Mouse (Mus musculus): ENCODE results near the gene Utp20.
"Not testable (repeated sequence)": the region's sequence is repeated elsewhere in the genome, so short reads cannot be mapped to it uniquely, and the experiment has no call there.

Gene Utp20

DNA sequence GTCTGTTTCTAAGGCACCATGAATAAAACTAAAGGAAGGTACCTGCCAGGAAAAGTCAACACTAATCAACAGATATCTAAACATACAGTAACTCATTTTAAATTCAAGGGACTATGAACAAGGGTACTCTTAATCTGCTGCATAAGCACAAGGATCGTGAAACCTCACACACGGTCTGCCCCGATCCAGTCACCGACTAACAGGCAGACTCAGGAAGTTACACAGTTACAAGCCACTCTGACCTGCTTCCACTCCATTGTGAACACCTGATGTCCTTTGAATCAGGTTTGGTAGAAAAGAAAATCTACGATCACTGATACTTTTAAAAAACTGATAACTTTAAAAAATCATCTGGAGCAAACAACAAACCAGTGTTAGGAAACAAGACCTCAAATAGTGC is 42.7 kb downstream of the Utp20 start:
- DNase-seq (ENCODE audit: low spot score in 2 of 2): no peak

GRCm38 (mm10) chr10:88783135-88783534 is 43.5 kb downstream of the Utp20 start:
- not testable (repeated sequence) for DNase-seq (ENCODE audit: low spot score in 2 of 2)

DNA sequence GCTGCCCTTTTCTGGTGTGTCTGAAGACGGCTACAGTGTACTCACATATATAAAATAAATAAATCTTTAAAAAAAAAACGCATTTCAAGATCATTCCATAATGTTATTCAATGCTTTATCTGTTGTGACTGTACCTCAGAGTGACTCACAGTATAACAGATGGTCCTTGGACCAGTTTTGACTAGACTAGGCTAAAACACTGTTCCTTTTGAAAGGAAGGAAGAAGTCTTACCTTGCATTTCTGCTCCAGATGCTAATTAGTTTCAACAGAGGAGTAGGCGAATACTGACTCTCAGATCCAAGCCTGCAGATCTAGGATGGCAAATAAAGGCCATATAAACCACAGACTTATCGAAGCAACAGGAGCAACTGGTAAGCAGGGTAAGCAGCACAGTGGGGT is 45.9 kb downstream of the Utp20 start:
- no peak for DNase-seq (ENCODE audit: low spot score in 2 of 2)

DNA sequence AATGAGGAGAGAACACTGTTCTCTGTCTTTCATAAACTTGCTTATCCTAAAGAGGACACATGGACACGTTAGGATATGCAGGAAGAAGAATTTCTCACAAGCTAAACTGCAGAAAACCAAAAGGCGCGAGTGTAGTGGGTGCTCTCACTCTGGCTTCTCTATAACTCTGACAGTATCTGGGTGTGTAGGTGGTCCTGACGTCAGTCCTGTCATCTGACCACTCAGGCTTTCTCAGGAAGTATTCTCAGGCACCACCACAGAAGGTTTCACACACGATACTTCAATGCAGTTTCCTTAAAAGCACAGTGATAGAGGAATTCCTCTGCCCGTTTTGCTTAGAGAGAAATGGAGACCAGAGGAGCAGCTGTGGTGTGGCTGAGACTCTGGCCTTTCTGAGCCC is 50.4 kb downstream of the Utp20 start:
- DNase-seq (ENCODE audit: low spot score in 2 of 2): no peak

- DNase-seq (ENCODE audit: low spot score in 2 of 2): not testable (repeated sequence)
These were observed 53.6 kb downstream of the Utp20 start for GRCm38 (mm10) chr10:88772965-88773364.

DNA sequence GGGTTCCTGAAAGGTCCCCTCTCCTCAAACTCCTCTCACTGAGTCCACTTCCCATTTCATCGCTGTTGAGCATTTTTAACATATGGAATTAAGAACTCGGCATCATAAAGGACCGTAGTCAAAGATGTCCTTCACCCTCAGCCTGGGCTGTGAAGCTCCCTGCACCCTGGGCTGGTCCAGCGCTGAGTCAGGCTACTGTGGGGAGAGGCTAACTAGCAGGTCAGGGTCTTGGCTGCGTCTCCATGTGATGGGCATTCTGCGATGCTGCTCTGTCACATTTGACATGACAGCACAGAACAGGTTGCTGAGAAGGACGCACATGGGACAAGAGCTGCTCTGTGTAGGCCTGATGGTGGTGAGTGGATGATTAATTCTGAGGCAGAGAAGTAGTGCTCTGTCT is 56.9 kb downstream of the Utp20 start:
- no peak for DNase-seq (ENCODE audit: low spot score in 2 of 2)

DNA sequence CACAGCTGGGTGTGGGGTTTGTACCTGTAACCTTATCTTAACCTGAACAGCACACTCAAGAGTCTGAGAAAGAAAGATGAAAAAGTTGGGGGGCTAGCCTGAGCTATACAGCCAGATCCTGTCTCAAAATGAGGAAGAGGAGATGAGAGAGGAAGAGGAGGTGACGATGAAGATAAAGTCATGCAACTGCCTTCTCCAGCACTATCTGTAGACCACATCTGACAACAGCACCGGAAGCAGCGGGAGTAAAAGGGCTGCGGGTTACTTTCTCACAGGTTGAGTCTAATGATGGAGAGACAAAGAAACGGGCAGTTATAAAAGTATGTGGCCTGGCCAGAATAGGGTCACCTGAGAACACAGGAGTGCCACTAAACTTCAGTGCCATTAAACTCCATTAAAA is 57.6 kb downstream of the Utp20 start:
- DNase-seq (ENCODE audit: low spot score in 2 of 2): no peak

DNA sequence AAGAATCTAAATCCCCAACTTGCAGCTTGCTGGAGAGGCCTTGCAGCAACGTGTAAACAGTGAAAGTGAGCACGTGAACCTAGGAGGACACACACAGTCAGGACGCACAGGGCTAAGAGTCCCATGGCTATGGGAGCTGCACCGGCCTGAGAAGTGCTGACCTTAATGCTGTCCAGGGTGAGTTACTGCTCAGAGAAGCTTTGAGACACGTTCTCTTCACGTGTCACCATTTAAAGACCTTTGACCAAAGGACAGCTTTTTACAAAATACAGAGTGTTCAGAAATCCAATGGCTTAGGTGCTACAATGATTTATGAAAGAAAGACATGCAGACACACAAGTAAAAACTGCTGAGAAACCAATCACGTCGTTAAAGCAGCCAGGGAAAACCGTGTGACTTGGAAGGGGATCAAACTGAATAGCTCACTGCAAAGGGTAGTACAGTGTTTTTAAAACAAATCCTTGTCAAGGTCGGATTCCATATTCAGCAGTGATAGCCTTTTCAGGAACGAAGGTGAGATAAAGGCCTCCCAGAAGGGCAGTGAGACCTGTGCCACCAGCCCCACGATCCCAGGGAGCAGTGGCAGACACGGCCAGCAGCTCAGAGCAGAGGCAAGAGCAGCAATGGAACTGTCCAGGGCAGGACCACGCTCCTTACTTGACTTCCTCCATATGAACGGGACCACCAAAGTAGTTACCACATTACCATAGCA is 61.0 kb downstream of the Utp20 start:
- peak; percentile 12 to 17 for DNase-seq (ENCODE audit: low spot score in 2 of 2)

- DNase-seq (ENCODE audit: low spot score in 2 of 2): no peak
These were observed 64.9 kb downstream of the Utp20 start for GRCm38 (mm10) chr10:88761524-88762212.

GRCm38 (mm10) chr10:88741426-88741825 is 85.2 kb downstream of the Utp20 start:
- no peak for DNase-seq (ENCODE audit: low spot score in 2 of 2)

- DNase-seq (ENCODE audit: low spot score in 2 of 2): no peak
These were observed 85.8 kb downstream of the Utp20 start for GRCm38 (mm10) chr10:88740781-88741180.

GRCm38 (mm10) chr10:88739818-88740217 is 86.8 kb downstream of the Utp20 start:
- no peak for DNase-seq (ENCODE audit: low spot score in 2 of 2)

GRCm38 (mm10) chr10:88739074-88739473 is 87.5 kb downstream of the Utp20 start:
- DNase-seq (ENCODE audit: low spot score in 2 of 2): not testable (repeated sequence)

GRCm38 (mm10) chr10:88732309-88732622 is 94.3 kb downstream of the Utp20 start:
- no peak for DNase-seq (ENCODE audit: low spot score in 2 of 2)

- DNase-seq (ENCODE audit: low spot score in 2 of 2): no peak
These were observed 94.9 kb downstream of the Utp20 start for GRCm38 (mm10) chr10:88731496-88732308.

DNA sequence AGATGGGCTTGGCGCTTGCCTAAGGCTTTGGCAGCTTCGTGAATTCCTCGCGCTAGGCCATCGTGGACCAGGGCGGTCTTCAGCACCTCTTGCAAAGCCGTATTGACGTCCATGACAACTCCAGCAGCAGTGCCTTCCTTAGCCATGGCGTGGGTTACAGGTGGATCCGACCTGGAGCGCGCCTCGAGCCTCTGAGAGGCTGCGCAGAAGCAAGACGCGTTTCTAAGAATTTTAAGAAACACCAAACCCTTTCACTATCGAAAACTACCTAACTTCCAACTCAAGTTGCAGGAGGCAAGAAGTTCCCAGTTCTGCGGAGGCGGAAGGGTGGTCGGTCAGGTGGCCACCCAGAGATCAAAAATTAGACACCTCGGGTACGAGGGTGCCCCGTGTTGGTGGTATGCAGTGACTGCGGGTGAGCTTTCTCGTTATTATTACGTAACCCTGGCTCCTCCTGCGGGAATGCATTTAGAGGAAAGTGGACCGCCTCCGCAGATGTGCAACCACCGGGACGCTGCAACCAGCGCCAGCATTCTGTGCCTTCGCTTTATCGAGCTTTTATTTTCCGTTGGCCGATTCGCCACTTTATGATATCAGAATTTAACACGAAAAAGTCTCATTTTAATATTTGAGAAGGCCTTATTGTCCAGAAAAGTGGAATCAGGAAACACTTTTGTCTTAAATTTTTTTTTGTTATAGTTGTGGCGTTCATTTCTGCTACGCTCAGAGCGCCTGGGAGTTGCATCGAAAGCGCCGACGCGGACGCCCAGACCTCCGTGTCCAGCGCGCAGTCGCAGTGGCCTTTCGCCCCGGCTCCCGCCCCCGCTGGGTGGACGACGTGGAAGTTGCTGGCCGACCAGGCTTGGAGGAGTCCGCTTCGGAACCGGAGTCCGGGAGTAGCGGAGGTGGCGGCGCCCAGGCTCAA is 95.8 kb downstream of the Utp20 start, which contains the start of gene Arl1:
Arl1 (plus strand) TSS at position 288 of the 925 bp plus-strand sequence.
- DNase-seq (ENCODE audit: low spot score in 2 of 2): peak; percentile 89 to 93

GRCm38 (mm10) chr10:88728166-88728565 is 98.4 kb downstream of the Utp20 start:
- no peak for DNase-seq (ENCODE audit: low spot score in 2 of 2)

DNA sequence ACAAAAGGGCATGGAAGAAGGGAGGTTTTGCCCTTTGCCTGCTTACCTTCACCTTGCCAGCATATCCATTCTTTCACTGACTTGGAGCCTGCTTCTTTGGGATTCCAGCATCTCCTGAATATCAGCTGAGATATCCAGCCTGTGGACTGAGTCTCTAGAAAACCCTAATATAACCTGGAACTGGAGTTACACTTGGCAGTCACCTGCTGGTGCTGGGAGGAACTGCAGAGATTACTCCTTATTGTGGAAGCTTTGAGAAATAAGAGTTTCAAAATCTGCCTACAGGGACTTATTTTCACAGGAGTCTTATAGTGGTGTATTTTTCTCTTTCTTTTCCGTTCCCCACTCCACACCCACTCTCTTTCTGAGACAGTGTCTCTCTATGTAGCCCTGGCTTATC is 99.5 kb downstream of the Utp20 start:
- no peak for DNase-seq (ENCODE audit: low spot score in 2 of 2)

GRCm38 (mm10) chr10:88725343-88725742 is 101.3 kb downstream of the Utp20 start:
- no peak for DNase-seq (ENCODE audit: low spot score in 2 of 2)

DNA sequence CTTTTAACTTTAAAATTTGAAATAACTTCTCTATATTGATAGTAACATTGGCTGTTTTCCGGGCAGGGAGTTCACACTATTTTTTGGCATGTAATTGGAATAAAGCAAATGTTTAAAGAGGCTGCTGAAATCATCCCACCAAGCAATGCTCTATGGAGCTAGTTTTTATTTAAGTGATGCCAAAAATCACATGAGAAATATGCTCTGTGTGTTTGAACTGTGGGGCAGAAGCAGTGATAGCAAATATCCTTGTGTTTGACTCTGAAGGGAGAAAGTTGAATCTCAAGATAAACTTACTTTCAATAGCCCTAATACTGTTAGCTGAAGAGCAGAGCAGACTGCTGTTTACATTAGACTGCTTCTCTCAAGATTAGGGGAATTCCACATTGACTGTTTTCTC is 107.0 kb downstream of the Utp20 start:
- DNase-seq (ENCODE audit: low spot score in 2 of 2): no peak

DNA sequence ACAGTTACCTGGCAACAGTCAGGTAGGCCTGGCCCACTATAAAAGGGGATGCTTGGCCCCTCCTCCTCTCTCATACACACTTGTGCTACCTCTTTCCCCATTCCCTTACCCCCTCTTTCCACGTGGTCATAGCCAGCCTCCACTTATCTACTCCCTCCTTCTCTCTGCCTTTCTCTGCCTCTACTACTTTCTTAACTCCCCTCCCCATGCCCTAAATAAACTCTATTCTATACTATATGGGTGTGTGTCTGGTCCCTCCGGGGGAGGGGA is 108.9 kb downstream of the Utp20 start:
- no peak for DNase-seq (ENCODE audit: low spot score in 2 of 2)
